Mouse (Mus musculus) right cerebral cortex, postnatal 14 days (tissue): Measurements from ENCODE around the gene Ankrd6.

Source experiments
- DNase-seq: peaks from one replicate; pipeline ENCODE4 v3.0.0; 2022

Ankrd6 gene

DNA sequence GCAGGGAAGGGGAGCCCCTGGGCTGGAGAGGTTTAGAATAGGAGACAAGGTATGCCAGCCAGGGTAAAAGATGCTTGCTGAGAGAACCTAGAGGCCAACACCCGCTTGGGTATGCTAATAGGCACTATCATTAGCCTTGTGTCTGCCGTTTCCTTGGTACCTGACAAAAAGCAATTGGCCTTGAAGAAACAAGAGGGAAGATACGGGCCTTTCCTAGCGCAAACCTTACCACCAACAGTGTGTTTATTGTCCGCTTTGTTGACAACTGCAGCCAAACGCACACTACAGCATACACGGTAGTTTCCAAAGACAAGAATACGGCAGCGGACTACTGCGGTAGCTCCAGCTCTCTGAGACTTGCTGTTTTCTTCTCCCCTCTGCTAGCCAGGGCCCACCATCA lies 59.3 kb downstream of the Ankrd6 start:
- no peak for DNase-seq

DNA sequence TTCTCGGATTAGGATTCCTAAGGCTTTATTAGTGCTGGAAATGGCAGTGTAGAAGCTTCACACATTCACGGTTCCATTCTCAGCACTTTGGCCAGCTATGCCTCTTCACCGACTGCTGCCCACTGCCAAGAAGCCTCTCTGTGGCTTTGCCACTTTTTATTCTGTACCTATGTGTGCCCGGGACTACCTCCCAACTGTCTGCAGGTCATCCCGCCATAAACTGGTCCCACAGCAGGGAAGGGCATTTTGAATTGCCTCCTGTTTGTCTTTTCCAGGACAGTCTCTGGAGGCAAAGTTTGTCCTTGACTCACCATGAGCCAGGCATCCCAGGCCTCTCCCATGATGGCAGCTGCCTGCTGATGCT lies 59.9 kb downstream of the Ankrd6 start:
- no peak for DNase-seq

DNA sequence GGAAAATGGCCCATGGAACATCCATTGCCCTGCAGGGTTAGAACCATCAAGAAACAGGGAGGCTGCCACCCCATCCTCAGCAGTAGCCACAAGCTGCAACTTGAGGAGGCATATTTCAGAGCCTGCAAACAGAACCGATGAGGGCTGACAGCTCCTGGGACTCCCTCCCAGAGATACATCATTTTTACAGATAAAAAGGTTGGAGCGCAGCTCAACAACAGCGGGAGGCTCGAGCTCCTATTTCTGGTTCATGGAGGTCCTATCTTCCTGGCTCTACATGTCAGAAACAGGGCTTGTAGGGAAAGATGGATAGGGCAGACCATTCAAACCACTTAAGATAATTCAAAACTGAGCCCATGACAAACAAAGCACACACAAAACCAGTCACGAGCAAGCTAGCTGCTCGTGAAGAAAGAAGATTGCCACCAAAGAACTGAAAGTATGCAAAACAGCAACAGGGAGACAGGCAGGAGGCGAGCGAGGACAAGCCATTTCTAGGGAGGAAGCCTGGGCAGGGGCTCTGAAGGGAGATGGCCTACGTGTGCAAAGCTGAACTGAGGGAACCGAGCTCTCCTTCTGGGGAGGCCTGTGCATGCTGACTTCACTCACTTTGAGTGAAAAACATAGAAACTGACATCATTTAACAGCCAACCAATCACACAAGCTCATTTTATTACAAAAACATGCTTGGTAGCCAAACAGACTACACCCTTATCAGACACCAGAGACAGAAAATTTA lies 60.5 kb downstream of the Ankrd6 start:
- no peak for DNase-seq

DNA sequence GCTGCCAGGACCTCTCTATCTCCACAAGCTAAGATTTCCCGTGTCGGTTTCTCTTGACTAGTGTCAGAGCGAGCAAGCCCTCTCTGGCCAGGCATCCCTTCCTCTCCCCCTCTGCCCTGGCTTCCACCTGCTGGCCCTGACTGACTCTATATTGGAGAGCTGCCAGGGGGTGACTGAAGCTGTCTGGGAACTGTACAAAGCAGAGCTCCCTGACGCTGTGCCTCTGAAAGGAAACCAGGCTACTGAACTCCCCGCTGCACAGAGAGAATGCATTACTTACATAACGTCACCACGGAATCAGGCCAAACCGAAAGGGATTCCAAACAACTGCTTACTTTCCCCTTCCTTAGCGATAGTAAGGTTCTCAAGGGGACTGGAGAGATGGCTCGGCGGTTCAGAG lies 61.4 kb downstream of the Ankrd6 start:
- DNase-seq, result peak; percentile 14

DNA sequence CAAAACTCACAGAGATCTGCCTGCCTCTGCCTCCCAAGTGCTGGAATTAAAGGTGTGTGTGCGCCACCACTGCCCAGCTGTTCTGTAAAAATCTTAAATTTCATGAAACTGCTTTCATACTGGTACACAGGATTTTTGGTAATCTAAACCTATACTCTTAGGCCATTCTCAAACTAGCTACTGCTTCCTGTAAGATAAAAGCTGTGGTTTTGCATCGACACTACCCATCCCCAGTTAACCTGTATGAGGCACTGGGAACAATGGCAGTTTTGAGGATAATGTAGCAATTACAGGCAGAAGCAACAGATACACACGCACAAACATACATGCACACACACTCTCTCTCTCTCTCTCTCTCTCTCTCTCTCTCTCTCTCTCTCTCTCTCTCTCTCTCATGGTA lies 64.2 kb downstream of the Ankrd6 start:
- no peak for DNase-seq

DNA sequence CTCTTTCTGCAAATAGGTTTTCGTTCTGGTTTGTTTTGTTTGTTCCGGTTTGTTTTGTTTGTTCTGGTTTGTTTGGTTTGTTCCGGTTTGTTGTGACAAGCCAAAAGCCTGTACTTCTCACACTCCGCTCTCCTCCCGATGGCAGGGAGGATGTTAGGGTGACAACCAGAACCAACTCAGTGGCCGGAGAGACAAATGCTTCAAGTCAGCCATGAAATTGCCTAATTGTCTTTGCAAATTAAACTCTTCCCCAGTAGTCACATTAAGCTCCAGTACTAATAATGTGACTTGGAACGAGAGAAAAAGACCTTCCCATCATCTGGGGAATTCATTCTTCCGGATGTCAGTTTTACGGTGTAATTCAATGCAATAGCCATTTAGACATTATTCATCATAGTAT lies 66.0 kb downstream of the Ankrd6 start:
- no peak for DNase-seq

DNA sequence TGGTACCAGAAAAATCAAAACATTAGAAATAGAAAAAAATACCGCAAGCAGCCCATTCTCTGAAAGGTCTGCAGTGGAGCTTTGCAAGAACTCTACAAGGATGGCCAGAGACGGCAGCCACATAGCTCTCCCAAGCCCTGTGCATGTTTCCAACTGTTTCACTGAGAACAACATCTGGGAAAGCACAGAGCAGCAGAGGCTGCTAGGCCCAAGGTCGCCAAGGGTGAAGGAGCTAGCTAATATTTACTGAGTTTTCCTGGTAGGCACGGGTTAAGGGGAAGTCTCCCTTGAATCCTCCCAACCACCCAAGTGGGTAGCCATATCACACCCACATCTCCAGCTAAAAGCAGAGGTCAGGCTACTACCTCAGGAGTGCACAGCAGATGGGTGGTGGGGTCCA lies 69.6 kb downstream of the Ankrd6 start:
- DNase-seq, result no peak

DNA sequence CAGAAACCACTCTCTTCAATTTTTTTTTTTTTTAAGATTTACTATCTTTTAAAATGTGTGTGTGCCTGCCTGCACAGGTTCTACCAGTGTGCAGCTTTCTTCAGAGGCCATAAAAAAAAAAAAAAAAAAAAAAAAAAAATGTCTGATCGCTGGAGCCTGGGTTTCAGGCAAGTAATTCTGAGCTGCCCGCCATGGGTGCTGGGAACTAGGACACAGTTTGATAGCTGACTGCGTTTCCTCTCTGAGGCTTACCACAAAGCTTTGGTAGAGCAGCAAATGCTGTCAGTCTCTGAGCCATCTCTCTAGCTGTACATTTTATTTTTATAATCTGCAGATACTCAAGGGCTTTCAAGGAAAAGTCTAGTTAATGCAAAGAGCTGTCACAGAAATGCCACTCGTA lies 76.0 kb downstream of the Ankrd6 start:
- no peak for DNase-seq

DNA sequence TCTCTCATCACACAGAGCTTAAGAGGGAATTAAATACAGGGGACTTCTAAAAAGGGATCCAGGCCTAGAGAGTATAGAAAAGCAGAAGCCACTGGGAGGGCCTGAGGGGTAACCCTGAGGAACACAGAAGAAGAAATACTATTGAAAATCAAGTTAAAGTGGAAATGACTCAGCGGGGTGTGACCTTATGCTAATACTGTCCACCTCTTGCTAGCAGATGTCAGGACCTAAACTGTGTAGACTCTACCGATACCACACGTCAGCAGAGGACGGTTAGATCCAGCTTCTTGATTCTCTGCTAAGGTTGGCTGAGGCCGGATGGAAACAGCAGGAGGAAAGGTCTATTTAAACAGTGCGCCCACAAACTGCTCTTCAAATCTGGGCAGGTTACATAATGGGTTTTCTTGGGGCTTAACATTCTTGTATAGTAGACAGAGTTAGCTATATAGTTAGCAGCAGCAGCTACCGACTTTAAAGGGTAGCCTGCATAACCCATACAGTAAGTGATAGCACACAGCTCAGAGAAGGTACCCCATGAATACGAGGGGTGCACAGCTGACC lies 78.4 kb downstream of the Ankrd6 start:
- no peak for DNase-seq

DNA sequence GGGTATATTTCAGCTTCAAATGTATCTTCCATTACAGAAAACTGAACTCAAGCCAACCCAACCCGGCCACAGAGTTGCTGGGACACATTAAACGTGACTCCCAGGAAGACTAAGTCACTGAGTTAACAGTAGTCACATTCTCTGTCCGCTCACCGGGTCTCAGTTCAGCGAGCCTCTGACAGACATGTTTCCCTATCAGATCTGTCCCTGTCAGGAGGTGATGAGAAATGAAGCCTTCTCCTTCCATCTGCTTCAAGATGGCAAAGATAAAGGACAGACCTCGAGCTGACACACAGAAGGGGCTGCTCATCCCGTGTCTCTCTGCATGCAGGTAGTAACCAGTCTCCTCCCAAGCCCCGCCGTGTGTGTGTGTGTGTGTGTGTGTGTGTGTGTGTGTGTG lies 81.3 kb downstream of the Ankrd6 start:
- no peak for DNase-seq

DNA sequence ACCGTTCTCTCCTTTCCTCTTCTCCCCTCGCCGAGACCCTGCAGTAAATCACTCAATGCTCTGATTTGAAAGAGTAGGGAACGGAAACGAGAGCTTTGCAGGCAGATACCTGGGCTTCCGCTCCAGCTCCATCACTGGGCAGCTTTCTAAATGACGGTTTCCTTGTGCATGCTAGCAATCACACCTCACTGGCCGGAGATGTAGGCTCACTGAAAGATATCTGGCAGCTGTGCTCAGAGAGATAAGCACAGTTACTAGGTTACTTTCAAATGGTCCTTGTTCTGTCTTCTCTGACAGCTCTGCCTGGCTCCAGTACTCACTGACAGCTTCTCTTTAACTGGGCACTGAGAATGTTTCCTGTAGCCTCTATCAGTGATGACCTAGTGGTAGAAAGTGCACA lies 81.8 kb downstream of the Ankrd6 start:
- DNase-seq, result no peak

DNA sequence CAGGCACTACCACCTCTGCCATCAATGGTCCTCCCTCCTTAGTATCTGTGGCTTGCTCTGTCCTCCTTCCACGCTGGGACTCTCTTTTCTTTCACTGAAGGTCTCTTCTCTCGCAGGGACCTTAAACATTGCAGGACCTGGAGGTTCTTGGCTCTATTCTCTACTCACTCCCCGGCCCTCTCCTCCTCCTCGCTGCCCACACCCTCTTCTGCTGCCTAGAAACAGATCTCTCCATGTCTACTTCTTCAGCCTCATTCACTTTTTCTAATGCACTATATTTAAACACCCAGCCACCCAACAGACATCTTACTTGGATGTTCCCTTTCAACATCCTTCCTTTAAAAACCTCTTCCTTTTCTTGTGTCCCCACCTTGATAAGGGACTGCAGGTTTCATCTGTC lies 82.2 kb downstream of the Ankrd6 start:
- DNase-seq, result no peak

DNA sequence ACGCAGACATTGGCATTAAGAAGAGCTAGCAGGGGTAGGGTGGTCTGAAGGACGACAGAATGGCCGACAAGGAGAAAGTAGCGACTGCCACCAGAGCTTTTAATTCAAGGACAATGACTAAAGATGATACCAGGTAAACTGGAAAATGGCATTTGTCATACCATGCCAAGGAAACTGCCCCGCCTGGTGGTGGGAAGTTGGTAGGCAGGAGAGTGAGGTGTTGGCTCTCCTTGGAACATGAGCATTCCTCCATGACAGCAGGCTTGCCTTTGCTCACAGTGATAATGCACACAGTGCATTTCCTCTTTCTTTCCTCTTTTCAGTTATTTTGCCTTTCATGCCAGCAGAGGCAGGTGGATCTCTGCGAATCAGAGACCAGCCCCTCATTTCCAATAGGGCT lies 83.2 kb downstream of the Ankrd6 start:
- DNase-seq, result no peak

DNA sequence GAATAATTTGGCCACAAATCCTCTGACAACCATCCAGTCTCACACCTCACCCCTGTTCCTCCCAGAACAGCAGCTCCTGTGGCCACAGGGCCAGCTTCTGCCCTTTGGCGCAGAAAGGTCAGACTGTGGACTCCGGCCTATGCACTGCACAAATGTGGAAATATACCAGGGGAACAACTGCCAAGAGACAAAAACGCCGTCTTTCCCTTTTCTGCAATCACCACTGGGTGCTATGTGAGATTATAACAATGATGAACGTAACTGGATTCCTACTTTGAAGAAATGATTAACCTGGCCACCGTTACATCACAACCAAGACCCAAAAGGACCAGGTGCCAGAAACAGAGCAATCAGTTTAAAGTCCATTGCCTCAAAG lies 85.8 kb downstream of the Ankrd6 start:
- DNase-seq, result no peak

DNA sequence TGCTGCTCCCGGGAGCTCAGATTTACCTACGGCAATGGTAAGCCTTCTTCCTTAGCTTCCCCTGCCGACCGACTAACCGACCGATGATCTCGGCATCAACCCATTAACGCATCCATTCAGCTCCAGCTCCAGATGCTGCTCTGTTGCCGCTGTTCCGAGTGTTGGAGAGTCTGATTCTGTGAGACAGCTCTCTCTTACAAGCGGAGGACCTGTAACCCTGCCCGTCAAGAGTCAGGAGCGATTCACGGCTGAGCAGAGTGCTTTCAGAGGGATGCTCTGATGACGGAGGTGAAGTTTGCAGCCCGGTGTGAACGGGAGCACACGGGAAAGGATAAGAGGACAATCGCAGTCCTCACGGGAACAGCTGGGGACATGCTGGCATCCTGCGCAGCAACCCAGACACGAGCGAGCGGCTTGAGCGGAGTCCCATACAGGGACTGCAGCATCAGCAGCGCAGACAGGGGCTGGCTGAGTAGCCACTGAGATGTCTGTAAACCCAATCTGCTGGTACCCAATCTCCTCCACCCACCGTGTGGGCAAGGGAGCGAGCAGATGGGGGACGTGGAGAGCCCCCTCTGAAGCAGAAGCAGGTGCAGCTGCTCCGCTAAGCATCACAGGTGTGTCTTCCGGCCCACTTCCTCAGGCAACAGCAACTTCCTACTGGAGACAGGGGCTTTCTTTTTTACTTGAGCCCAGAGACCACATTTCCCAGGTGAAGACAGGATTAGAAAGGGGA lies 86.3 kb downstream of the Ankrd6 start:
- DNase-seq, result no peak

DNA sequence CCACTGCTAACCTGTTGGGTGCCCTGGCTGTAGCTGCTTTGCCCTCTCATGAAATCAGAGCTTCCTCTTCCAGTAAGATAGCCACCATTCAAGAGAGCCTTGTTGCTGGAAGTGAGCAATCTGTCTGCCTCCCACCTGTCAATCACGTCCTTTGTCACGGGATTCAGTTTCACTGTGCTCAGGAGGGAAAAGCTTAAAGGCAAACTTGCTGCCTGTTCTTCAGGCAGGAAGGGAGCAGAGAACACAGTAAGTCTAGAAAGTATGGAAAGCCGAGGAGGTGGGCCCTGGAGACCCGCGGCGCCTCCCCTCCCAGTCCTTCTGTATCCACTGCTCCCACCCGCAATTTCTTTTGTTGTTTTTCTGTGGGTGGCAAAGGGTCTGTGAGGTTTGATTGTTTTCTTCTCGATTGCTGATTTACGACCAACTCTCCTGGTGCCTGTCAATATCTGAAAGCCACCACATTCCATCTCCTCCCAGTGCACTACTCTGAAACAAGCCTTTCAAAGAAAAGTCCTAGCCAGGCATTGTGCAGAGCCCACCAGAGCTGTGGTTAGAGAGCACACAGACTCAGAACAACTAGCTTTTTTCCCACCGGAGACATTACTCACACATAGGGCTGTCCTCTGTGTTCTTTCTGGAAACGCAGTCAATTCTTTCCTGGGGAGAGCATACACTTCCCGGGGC lies 87.1 kb downstream of the Ankrd6 start:
- DNase-seq, result no peak

DNA sequence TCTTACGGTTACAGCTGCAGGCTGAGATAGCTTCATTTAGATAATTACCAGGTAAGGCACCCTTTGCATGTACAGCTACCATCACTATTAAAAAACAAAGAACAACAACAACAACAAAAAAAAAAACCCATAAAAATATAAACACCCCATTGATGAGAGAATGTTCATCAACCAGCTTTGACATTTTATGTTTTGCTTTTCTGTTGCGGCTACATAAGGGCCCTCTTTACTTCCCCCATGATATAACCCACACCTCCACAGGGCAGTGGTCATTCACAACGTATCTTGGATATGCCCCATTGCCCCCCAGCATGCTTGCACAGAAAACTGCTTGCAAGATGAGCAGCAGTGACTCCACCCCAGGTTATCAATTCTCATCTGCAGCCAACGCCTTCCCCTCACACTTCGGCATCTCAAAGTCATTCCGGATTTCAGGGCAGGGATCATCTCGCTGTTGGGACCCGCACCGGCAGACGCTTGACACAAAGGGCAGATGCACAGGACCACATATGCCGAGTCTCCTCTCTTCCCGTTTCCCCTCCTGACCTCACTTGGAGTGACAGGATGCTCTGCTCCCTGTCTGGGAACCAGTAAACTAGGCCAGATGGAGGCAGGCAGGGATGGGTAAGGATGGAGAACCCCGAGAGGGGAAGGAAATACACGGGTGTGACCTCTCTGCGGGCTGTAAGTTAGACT lies 87.7 kb downstream of the Ankrd6 start:
- no peak for DNase-seq

DNA sequence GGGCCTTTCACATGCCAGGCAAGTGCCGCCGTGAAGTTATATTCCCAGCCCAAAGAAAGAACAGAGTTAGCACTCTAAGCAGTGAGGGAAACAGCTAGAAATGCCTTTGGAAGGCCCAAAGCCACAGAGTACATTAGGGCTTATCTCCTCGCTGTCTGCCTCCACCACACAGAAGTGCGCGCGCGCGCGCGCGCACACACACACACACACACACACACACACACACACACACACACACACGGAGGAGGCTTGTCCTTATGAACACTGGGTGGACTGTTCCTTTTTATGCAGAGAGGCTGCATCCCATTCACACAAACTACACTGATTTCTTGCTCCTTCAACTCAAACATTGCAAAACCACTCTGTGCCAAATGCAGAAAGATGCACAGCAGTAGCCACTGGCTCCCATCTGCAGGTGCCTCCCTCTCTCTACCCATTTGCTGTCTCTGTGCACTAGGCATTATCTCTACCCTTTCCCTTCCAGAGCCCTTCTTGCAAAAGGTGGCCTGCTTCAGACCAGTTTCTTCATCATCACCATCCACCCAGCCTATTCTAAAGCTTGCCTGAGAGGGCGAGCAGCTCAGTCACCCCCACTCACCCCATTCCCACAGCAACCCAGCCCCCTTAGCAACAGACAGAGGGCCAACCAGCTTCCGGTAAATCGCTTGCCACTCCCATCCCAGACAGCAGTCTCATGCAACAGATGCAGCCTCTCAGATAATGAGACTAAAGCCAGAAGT lies 88.5 kb downstream of the Ankrd6 start:
- no peak for DNase-seq

DNA sequence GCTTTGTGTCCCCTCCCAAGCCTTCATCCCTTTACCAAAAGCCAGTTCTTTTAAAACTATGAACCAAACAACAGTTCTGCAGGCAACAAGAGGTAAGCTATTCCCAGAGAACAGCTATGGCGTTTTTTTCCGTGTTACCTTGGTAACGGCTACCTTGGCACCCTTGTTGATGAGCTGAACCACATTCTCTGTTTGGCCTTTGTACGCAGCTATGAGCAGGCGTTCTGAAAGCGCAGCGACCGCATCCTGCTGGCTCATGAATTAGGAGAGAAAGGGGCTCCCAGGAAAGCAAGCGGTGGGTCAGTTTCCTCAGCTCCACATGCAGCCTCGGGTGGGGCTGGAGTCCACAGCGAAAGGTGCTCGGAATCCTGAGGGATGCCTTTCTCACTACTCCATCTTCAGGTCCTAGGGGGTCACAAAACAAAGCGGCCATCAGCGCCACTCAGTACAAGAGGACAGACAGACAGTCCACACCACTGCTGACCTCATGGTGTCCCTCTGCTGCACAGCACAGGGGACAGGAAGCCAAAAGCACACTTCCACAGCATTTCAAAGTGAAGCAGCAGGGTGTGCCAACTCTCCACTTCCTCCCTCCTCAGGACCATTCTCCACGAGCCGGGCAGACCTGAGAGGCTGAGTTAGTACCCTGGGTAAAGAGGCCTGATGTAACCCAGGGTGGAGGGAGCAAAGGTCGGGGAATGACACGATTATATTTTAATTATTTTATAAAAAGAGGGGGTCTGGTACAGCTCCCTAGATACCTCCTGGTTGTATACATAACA lies 90.3 kb downstream of the Ankrd6 start:
- no peak for DNase-seq

DNA sequence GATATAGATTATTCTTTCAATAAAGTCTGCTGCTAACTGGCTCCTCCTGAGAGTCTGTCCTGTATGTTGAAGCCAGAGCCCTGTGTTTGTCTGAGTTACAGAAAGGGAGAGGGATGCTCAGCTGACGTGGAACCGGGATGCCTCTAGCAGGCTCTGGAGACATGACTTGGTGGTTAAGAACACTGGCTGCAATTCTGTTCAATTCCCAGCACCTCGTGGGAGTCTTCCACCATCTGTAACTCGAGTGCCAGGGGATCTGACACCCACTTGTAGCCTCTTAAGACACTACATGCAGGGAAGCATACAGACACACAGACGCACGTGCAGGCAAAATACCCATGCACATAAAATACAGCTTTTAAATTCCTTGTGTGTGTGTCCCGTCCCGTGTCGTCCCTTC lies 95.1 kb downstream of the Ankrd6 start:
- no peak for DNase-seq

DNA sequence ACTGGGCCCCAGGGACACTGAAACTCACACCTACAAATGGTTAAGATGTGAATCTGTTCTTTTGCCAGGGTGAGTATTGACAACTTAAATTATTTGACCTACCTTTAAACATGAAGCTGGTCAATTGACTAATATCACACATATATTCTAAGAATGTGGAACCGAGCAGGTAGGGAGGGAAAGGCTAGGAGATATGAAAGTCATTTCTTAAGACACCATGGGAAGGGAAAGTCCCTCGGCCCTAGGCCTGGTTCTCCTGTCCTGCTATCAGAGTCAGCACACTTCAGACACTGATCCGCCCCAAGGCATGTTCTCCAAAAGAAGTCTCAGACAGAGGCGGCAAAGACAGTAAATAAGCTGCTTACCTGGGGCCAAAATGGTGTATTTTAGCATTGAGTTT lies 95.7 kb downstream of the Ankrd6 start:
- no peak for DNase-seq
